Mouse (Mus musculus): Measurements from ENCODE around the gene Fcer2a. TPM values are rescaled to one million over a fixed set of nuclear protein-coding genes. Genes with fewer than 3 reads are reported as not detected.

The Fcer2a gene
- polyA plus RNA-seq, 1 experiment, result 0.12 TPM

DNA sequence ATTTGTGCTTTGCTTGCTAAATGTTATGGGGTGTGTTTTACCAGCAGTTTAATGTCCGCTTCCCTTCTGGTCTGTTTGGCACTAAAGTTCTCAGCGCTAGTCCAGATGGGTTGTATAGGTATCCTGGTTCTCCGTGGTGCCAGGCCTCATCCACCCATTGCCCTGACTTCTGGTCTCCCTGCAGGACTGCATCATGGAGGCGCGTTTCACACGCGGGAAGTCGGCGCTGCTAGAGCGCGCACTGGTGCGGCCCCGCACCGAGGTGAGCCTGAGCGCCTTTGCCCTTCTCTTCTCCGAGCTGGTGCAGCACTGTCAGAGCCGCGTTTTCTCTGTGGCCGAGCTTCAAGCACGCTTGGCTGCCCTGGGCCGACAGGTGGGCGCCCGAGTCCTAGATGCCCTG is 15.1 kb downstream of the Fcer2a start:
- TF ChIP-seq POLR2A (IDR thresholded peaks at IDR 0.05; ENCODE audit: control insufficient read depth, low read depth, low read length) (no peak), CTCF (IDR thresholded peaks at IDR 0.05; ENCODE audit: control insufficient read depth, insufficient read depth, insufficient replicate concordance, low read depth, low read length) (no peak)
- H3K4me3 ChIP-seq (ENCODE audit: control insufficient read depth, low read depth, low read length), result no peak overlapping the region
- H3K4me1 ChIP-seq (ENCODE audit: control insufficient read depth, insufficient read depth, low read length), result peaks cover 14% of the 10 kb centered on the region
- H3K36me3 ChIP-seq (ENCODE audit: control insufficient read depth, insufficient read depth, low read length), result no peaks in the 10 kb centered on the region; the same call in 1 of the 2 replicates
- no peak overlapping the region for H3K27ac ChIP-seq (ENCODE audit: control insufficient read depth, insufficient read depth, low read depth, low read length)
- no peaks in the 10 kb centered on the region for H3K27me3 ChIP-seq (ENCODE audit: control insufficient read depth, insufficient read depth, low read length)

- H3K27me3 ChIP-seq (ENCODE audit: control insufficient read depth, insufficient read depth, low read length), result no peaks in the 10 kb centered on the region
- H3K4me1 ChIP-seq (ENCODE audit: control insufficient read depth, insufficient read depth, low read length), result peaks cover 14% of the 10 kb centered on the region
- TF ChIP-seq POLR2A (IDR thresholded peaks at IDR 0.05; ENCODE audit: control insufficient read depth, low read depth, low read length) (no peak), CTCF (IDR thresholded peaks at IDR 0.05; ENCODE audit: control insufficient read depth, insufficient read depth, insufficient replicate concordance, low read depth, low read length) (no peak)
- H3K36me3 ChIP-seq (ENCODE audit: control insufficient read depth, insufficient read depth, low read length), result no peaks in the 10 kb centered on the region; the same call in 1 of the 2 replicates
- peak overlapping the region; percentile 99 for H3K4me3 ChIP-seq (ENCODE audit: control insufficient read depth, low read depth, low read length)
- H3K27ac ChIP-seq (ENCODE audit: control insufficient read depth, insufficient read depth, low read depth, low read length), result peak overlapping the region; percentile 92
Measured at GRCm38 (mm10) chr8:3676993-3677579, 16.9 kb downstream of the Fcer2a start.

GRCm38 (mm10) chr8:3676131-3676992 is 17.6 kb downstream of the Fcer2a start, which contains the start of gene Trappc5:
Trappc5 (plus strand) TSS chr8:3676299.
- H3K27ac ChIP-seq (ENCODE audit: control insufficient read depth, insufficient read depth, low read depth, low read length), result peak within 1 kb of the TSS; percentile 92
- H3K36me3 ChIP-seq (ENCODE audit: control insufficient read depth, insufficient read depth, low read length), result no peaks in the 10 kb centered on the region; the same call in 1 of the 2 replicates
- peaks cover 14% of the 10 kb centered on the region for H3K4me1 ChIP-seq (ENCODE audit: control insufficient read depth, insufficient read depth, low read length)
- TF ChIP-seq POLR2A (IDR thresholded peaks at IDR 0.05; ENCODE audit: control insufficient read depth, low read depth, low read length) (peak; percentile 71), CTCF (IDR thresholded peaks at IDR 0.05; ENCODE audit: control insufficient read depth, insufficient read depth, insufficient replicate concordance, low read depth, low read length) (peak; percentile 95)
- no peaks in the 10 kb centered on the region for H3K27me3 ChIP-seq (ENCODE audit: control insufficient read depth, insufficient read depth, low read length)
- H3K4me3 ChIP-seq (ENCODE audit: control insufficient read depth, low read depth, low read length), result peak within 1 kb of the TSS; percentile 99

DNA sequence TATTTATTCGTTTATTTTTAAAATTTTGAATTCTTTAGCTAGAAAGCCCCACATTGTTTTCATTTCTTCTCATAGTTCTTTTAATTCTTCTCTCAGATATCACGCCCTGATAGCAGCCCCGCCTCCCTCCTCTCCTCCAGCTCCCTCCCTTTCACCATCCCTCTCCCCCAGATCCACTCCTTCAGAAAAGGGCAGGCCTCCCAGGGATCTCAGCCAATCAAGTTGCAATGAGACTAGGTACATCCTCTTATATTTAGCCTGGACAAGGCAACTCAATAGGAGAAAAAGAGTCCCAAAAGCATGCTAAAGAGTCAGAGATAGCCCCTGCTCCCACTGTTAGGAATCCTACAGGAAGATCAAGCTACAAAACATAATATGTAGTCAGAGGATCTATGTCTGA is 19.3 kb downstream of the Fcer2a start:
- TF ChIP-seq CTCF (IDR thresholded peaks at IDR 0.05; ENCODE audit: control insufficient read depth, insufficient read depth, insufficient replicate concordance, low read depth, low read length) (no peak), POLR2A (IDR thresholded peaks at IDR 0.05; ENCODE audit: control insufficient read depth, low read depth, low read length) (no peak)
- H3K27me3 ChIP-seq (ENCODE audit: control insufficient read depth, insufficient read depth, low read length), result no peaks in the 10 kb centered on the region

DNA sequence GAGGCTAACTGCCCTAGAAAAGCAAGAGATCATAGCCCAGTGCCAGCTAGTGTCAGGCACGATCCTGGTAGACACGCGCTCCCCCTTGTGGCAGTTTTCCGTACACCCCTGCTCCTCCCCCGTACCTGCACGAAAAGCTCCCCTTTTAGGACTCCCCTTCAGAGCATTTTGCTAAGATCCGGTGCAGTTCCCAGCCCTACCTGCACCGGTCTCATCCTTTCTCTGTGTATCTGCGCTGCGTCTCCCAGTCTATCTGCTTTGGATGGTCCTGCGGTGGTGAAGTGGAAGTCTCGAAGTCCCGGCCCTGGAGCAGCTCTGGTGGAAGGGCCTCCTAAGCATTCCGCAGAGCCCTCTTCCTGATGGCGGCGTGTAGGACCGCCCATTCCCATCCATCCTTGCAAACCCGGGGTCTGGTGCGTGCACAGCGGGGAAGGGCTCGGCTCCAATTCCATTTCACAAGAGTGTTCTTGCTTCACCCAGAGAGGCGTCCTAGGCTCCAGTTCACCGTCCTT is 21.9 kb downstream of the Fcer2a start, which contains the start of gene Fcor:
Fcor (minus strand) TSS at position 383 of the 512 bp plus-strand sequence.
- peak within 1 kb of the TSS; percentile 83 for H3K4me3 ChIP-seq (ENCODE audit: control insufficient read depth, low read depth, low read length)
- H3K36me3 ChIP-seq (ENCODE audit: control insufficient read depth, insufficient read depth, low read length), result no peaks in the 10 kb centered on the region
- peaks cover 6% of the 10 kb centered on the region for H3K4me1 ChIP-seq (ENCODE audit: control insufficient read depth, insufficient read depth, low read length)
- H3K27ac ChIP-seq (ENCODE audit: control insufficient read depth, insufficient read depth, low read depth, low read length), result no peak within 1 kb of the TSS
- no peaks in the 10 kb centered on the region for H3K27me3 ChIP-seq (ENCODE audit: control insufficient read depth, insufficient read depth, low read length)
- peak; percentile 83 for TF ChIP-seq CTCF (IDR thresholded peaks at IDR 0.05; ENCODE audit: control insufficient read depth, insufficient read depth, insufficient replicate concordance, low read depth, low read length)
- no peak for TF ChIP-seq POLR2A (IDR thresholded peaks at IDR 0.05; ENCODE audit: control insufficient read depth, low read depth, low read length)

More for the DNA sequence above, 19.3 kb downstream of the Fcer2a start:
- H3K4me1 ChIP-seq (ENCODE audit: control insufficient read depth, insufficient read depth, low read length), result peaks cover 14% of the 10 kb centered on the region
- no peaks in the 10 kb centered on the region; the same call in 1 of the 2 replicates for H3K36me3 ChIP-seq (ENCODE audit: control insufficient read depth, insufficient read depth, low read length)
- no peak overlapping the region for H3K4me3 ChIP-seq (ENCODE audit: control insufficient read depth, low read depth, low read length)
- no peak overlapping the region for H3K27ac ChIP-seq (ENCODE audit: control insufficient read depth, insufficient read depth, low read depth, low read length)

DNA sequence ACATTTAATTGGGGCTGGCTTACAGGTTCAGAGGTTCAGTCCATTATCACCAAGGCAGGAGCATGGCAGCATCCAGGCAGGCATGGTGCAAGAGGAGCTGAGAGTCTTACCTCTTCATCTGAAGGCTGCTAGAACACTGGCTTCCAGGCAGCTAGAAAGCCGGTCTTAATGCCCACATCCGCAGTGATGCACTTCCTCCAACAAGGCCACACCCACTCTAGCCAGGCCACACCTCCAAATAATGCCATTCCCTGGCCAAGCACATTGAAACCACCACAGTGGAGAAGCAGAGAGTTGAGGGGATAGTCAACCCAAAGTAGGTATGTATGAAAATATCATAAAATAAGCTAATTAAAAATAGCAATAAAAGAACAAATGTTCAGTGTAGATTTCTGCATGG is 23.6 kb downstream of the Fcer2a start:
- Histone ChIP-seq H3K36me3 (ENCODE audit: control insufficient read depth, insufficient read depth, low read length) (no peaks in the 10 kb centered on the region), H3K27ac (ENCODE audit: control insufficient read depth, insufficient read depth, low read depth, low read length) (no peak overlapping the region)

GRCm38 (mm10) chr8:3665507-3665906 is 28.5 kb downstream of the Fcer2a start, which contains the start of gene Mcemp1:
Mcemp1 (plus strand) TSS chr8:3665754.
- Histone ChIP-seq H3K4me3 (ENCODE audit: control insufficient read depth, low read depth, low read length) (no peak within 1 kb of the TSS), H3K27ac (ENCODE audit: control insufficient read depth, insufficient read depth, low read depth, low read length) (no peak within 1 kb of the TSS), H3K27me3 (ENCODE audit: control insufficient read depth, insufficient read depth, low read length) (no peaks in the 10 kb centered on the region), H3K4me1 (ENCODE audit: control insufficient read depth, insufficient read depth, low read length) (no peaks in the 10 kb centered on the region), H3K36me3 (ENCODE audit: control insufficient read depth, insufficient read depth, low read length) (no peaks in the 10 kb centered on the region)
- no peak for TF ChIP-seq CTCF (IDR thresholded peaks at IDR 0.05; ENCODE audit: control insufficient read depth, insufficient read depth, insufficient replicate concordance, low read depth, low read length)
- TF ChIP-seq POLR2A (IDR thresholded peaks at IDR 0.05; ENCODE audit: control insufficient read depth, low read depth, low read length), result no peak

More for the DNA sequence above, 23.6 kb downstream of the Fcer2a start:
- TF ChIP-seq POLR2A (IDR thresholded peaks at IDR 0.05; ENCODE audit: control insufficient read depth, low read depth, low read length), result no peak
- TF ChIP-seq CTCF (IDR thresholded peaks at IDR 0.05; ENCODE audit: control insufficient read depth, insufficient read depth, insufficient replicate concordance, low read depth, low read length), result no peak
- H3K27me3 ChIP-seq (ENCODE audit: control insufficient read depth, insufficient read depth, low read length), result no peaks in the 10 kb centered on the region
- no peaks in the 10 kb centered on the region; the same call in 1 of the 2 replicates for H3K4me1 ChIP-seq (ENCODE audit: control insufficient read depth, insufficient read depth, low read length)
- no peak overlapping the region for H3K4me3 ChIP-seq (ENCODE audit: control insufficient read depth, low read depth, low read length)

Measured in testis, adult 2 months (tissue).